Mouse (Mus musculus) hindbrain, embryonic 15.5 days (tissue): Measurements from ENCODE around the gene Grtp1. TPM values are rescaled to one million over a fixed set of nuclear protein-coding genes. Genes with fewer than 3 reads are reported as not detected.

ENCODE experiments used
- ATAC-seq: fragments of 200-750 bp; cut with Nextera tagmentation; 2 replicates; pipeline ENCODE4 v1.8.0; 2017; ENCODE audit warnings: low read depth, moderate number of reproducible peaks, moderate TSS enrichment; ENCODE audit not compliant: low FRiP score
- H3K27ac ChIP-seq: fragments of 300-500 bp; sonication (generic); replicated peaks from 2 replicates; pipeline ENCODE4 v1.5.1; 2015; ENCODE audit warnings: mild to moderate bottlenecking, inconsistent platforms
- H3K27me3 ChIP-seq: fragments of 300-500 bp; sonication (generic); 2 replicates; pipeline ENCODE4 v1.6.1; 2015; ENCODE audit warnings: control low read depth, inconsistent platforms
- H3K36me3 ChIP-seq: fragments of 300-500 bp; sonication (generic); 2 replicates; pipeline ENCODE4 v1.6.1; 2015; ENCODE audit warnings: control low read depth, inconsistent platforms
- H3K4me1 ChIP-seq: fragments of 300-500 bp; sonication (generic); replicated peaks from 2 replicates; pipeline ENCODE4 v1.6.1; 2015; ENCODE audit warnings: control low read depth, inconsistent platforms
- H3K4me2 ChIP-seq: fragments of 300-500 bp; sonication (generic); 2 replicates; pipeline ENCODE4 v1.6.1; 2015; ENCODE audit warnings: moderate library complexity, mild to moderate bottlenecking, inconsistent platforms
- H3K4me3 ChIP-seq: fragments of 300-500 bp; sonication (generic); 2 replicates; pipeline ENCODE4 v1.5.1; 2015; ENCODE audit warnings: mild to moderate bottlenecking, inconsistent platforms
- H3K9ac ChIP-seq: fragments of 300-500 bp; sonication (generic); 2 replicates; pipeline ENCODE4 v1.6.1; 2015; ENCODE audit warnings: inconsistent platforms
- H3K9me3 ChIP-seq: fragments of 300-500 bp; sonication (generic); 2 replicates; pipeline ENCODE4 v1.6.1; 2016; ENCODE audit warnings: control low read depth, inconsistent platforms
- WGBS: fragments of 180-500 bp; shearing (Covaris S2); methylation state at CpG from one replicate; pipeline ENCODE4 v1.1.7; 2015; 5-methylcytosine and 5-hydroxymethylcytosine counted together
- polyA plus RNA-seq: library from polyadenylated mRNA; unstranded; fragments of >200 nt; fragmentation: Nextera tagmentation; extraction: Ambion mirVana; gene quantifications from 2 replicates; pipeline ENCODE4 v1.2.1, GENCODE M21; 2015

Grtp1 gene
- polyA plus RNA-seq, 1 experiment from 2014 or later: 11.9 TPM

DNA sequence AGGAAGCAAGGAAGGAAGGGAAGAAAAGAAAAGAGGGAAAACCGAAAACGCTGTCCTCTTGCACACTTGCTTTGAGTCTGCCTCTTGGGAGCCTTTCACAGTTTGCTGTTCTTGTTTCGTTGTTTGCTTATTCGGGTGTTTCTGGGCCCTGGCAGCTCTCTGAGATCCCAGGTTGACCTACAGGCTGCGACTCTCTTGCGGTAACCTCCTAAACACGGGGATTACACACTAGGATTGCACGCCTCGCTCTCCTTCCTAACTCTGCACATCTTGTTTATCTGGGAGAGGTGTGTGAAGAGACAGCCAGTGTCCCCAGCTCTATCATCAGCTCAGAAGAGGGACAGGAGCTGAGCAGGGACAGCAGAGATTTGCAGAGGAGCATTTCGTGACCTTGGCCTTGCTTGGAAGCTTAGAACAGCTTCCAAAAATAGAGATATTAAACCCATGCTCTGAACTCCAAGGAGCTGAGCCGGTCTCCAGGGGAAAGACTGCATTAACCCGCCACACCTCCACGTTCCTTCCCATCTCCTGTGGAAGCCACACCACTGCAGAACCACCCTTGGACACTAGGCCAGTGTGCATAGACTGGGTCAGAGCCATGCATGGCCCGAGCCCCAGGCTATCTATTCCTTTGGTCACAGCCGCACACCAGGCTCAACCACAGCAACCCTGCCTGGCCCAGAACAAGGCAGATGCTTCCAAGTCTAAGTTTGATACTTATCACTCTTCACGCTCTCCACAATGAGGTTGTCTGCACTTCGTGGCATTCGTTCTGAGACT lies 19.3 kb downstream of the Grtp1 start:
- ATAC-seq: no peak
- Histone ChIP-seq H3K4me2 (no peak overlapping the region), H3K27ac (no peak overlapping the region), H3K27me3 (no peaks in the 10 kb centered on the region), H3K4me1 (no peaks in the 10 kb centered on the region), H3K9me3 (no peaks in the 10 kb centered on the region), H3K4me3 (no peak overlapping the region), H3K36me3 (peaks cover 9% of the 10 kb centered on the region), H3K9ac (no peak overlapping the region)
- 88% methylated on average over 18 of the region's 18 CpGs for WGBS

- no peaks in the 10 kb centered on the region for H3K4me1 ChIP-seq
- no peak overlapping the region for H3K4me2 ChIP-seq
- H3K9ac ChIP-seq: no peak overlapping the region
- H3K27ac ChIP-seq: no peak overlapping the region
- WGBS: 81% methylated on average over 9 of the region's 9 CpGs
- H3K4me3 ChIP-seq: no peak overlapping the region
- no peaks in the 10 kb centered on the region for H3K9me3 ChIP-seq
- ATAC-seq: no peak
- H3K36me3 ChIP-seq: peaks cover 16% of the 10 kb centered on the region
- no peaks in the 10 kb centered on the region for H3K27me3 ChIP-seq
Observed at GRCm38 (mm10) chr8:13180408-13180807, 20.0 kb downstream of the Grtp1 start.

DNA sequence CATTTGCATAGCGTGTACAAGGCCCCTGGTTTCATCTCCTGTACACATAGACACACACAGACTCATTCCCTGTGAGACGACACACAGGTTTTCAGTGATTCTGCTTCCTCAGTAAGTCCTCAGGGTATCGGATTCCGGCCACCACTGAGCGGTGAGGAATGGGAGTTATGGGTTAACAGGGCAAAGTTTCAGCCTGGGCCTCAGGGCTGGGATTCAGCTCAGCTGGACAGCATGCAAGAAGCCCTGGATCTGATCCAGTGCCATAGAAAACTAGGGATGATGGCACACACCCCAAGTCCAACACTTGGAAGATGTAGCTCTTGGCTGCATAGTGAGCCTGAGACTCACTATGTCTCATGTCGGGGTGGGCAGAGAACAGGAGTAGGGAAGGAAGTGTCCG lies 20.5 kb downstream of the Grtp1 start:
- H3K27me3 ChIP-seq: no peaks in the 10 kb centered on the region
- H3K4me2 ChIP-seq: no peak overlapping the region
- WGBS: 86% methylated on average over 7 of the region's 7 CpGs

DNA sequence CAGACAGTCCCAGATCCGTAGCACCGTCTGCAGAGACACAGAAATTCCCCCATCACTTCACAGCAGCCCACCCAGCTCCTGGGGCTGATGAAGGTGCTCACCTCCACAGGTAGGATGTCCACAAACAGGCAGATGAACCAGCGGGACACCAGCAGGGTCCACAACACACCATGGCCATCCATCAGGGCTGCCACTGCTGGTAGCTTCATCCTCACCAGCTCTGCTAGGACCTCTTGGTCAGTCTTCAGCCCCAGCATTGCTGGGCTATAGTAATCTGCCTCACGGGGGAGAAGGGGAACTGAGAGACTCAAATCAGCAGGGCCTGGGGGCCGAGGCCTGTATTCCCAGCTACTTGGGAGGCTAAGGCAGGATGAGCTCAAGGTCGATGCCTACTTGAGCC lies 20.9 kb downstream of the Grtp1 start:
- Histone ChIP-seq H3K4me3 (no peak overlapping the region), H3K4me2 (no peak overlapping the region), H3K27ac (no peak overlapping the region), H3K9me3 (no peaks in the 10 kb centered on the region), H3K36me3 (peaks cover 25% of the 10 kb centered on the region), H3K9ac (no peak overlapping the region), H3K4me1 (no peaks in the 10 kb centered on the region), H3K27me3 (no peaks in the 10 kb centered on the region)
- WGBS: 77% methylated on average over 6 of the region's 6 CpGs
- no peak for ATAC-seq

More for the DNA sequence above, 20.5 kb downstream of the Grtp1 start:
- Histone ChIP-seq H3K9me3 (no peaks in the 10 kb centered on the region), H3K4me3 (no peak overlapping the region), H3K9ac (no peak overlapping the region), H3K4me1 (no peaks in the 10 kb centered on the region), H3K27ac (no peak overlapping the region), H3K36me3 (peaks cover 21% of the 10 kb centered on the region)
- no peak for ATAC-seq

GRCm38 (mm10) chr8:13178137-13178536 lies 22.3 kb downstream of the Grtp1 start:
- Histone ChIP-seq H3K36me3 (peaks cover 39% of the 10 kb centered on the region), H3K4me3 (no peak overlapping the region), H3K27ac (no peak overlapping the region), H3K27me3 (no peaks in the 10 kb centered on the region), H3K9ac (no peak overlapping the region), H3K4me2 (no peak overlapping the region), H3K4me1 (no peaks in the 10 kb centered on the region), H3K9me3 (no peaks in the 10 kb centered on the region)
- ATAC-seq: no peak
- 95% methylated on average over 5 of the region's 5 CpGs for WGBS

DNA sequence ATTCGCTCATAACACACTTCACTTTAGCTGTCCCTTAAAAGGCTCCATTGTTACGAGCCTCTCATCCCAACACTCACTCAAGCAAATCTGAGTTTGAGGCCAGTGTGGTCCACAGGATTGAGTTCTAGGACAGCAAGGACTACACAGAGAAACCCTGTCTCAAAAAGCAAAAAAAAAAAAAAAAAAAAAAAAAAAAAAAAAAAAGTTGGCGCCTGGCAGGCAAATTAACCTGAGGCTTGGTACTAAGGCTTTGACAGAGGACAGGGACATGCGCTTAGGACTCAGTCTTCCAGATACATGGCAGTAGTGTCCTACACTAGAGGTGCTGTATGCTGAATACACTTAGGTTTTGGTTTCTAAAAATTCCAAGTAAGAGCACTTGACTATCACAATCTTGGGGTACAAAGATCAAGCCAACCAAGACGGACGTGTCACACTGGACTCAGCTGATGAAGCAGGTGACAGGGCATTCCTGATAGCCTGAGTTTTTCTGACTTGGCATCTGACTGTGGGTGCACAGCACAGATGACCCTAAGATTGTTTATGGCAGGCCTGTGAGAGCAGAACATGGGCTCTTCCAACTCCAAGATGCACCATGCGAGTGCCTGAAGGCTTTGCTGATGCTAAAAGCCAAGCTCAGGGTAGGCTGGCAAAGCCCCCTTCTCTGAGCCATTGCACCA lies 23.1 kb downstream of the Grtp1 start:
- ATAC-seq: no peak
- Histone ChIP-seq H3K27ac (no peak overlapping the region), H3K4me3 (no peak overlapping the region), H3K9ac (no peak overlapping the region), H3K36me3 (peaks cover 47% of the 10 kb centered on the region), H3K27me3 (no peaks in the 10 kb centered on the region), H3K4me2 (no peak overlapping the region), H3K9me3 (no peaks in the 10 kb centered on the region), H3K4me1 (no peaks in the 10 kb centered on the region)
- 97% methylated on average over 7 of the region's 7 CpGs for WGBS

DNA sequence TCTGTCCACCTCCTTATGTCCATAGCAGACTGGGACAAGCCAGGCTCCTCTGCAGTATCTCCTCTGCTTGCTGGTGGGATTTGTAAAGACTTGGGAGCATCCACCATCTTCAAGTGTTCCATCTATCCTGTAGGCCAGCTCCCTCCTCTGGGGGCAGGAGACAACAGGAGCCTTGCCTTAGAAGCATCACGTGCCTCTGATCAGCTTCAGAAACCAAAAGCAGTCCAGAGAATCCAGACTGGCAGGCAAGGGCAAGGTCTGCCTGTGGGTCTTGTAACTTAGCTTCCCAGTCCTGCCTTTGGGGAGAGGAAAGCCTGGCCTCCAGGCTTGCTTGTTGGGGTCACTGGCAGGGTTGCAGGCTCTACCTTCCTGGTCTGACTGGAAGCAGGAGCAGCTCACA lies 24.8 kb downstream of the Grtp1 start:
- peaks cover 59% of the 10 kb centered on the region for H3K36me3 ChIP-seq

GRCm38 (mm10) chr8:13174811-13175210 lies 25.6 kb downstream of the Grtp1 start:
- peaks cover 65% of the 10 kb centered on the region for H3K36me3 ChIP-seq

More for the DNA sequence above, 24.8 kb downstream of the Grtp1 start:
- 87% methylated on average over 1 of the region's 1 CpGs for WGBS
- no peak overlapping the region for H3K4me3 ChIP-seq
- no peak overlapping the region for H3K4me2 ChIP-seq
- H3K27ac ChIP-seq: no peak overlapping the region
- no peak overlapping the region for H3K9ac ChIP-seq
- no peaks in the 10 kb centered on the region for H3K27me3 ChIP-seq
- no peaks in the 10 kb centered on the region for H3K9me3 ChIP-seq
- ATAC-seq: no peak
- H3K4me1 ChIP-seq: no peaks in the 10 kb centered on the region

DNA sequence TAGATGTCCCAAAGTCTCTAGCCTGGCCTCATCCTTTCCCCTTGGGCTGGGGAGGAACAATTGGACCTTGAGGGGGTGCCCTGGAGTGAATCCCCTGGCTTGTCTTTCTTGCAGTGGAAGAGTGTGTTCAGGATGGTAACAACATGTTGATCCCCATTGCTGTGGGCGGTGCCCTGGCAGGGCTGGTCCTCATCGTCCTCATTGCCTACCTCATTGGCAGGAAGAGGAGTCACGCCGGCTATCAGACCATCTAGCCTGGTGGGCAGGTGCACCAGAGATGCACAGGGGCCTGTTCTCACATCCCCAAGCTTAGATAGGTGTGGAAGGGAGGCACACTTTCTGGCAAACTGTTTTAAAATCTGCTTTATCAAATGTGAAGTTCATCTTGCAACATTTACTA lies 26.1 kb downstream of the Grtp1 start:
- WGBS: 89% methylated on average over 4 of the region's 4 CpGs
- no peak overlapping the region for H3K4me2 ChIP-seq
- H3K36me3 ChIP-seq: peaks cover 68% of the 10 kb centered on the region
- no peak overlapping the region for H3K9ac ChIP-seq
- H3K27ac ChIP-seq: no peak overlapping the region
- no peaks in the 10 kb centered on the region for H3K27me3 ChIP-seq
- H3K4me1 ChIP-seq: no peaks in the 10 kb centered on the region
- no peak overlapping the region for H3K4me3 ChIP-seq
- no peaks in the 10 kb centered on the region for H3K9me3 ChIP-seq
- no peak for ATAC-seq

More at GRCm38 (mm10) chr8:13174811-13175210, 25.6 kb downstream of the Grtp1 start:
- ATAC-seq: no peak
- no peak overlapping the region for H3K9ac ChIP-seq
- WGBS: 94% methylated on average over 4 of the region's 4 CpGs
- no peaks in the 10 kb centered on the region for H3K9me3 ChIP-seq
- H3K4me3 ChIP-seq: no peak overlapping the region
- H3K4me1 ChIP-seq: no peaks in the 10 kb centered on the region
- H3K4me2 ChIP-seq: no peak overlapping the region
- H3K27ac ChIP-seq: no peak overlapping the region
- no peaks in the 10 kb centered on the region for H3K27me3 ChIP-seq

- H3K4me2 ChIP-seq: no peak overlapping the region
- no peak overlapping the region for H3K4me3 ChIP-seq
- no peaks in the 10 kb centered on the region for H3K9me3 ChIP-seq
- H3K4me1 ChIP-seq: no peaks in the 10 kb centered on the region
- no peak overlapping the region for H3K27ac ChIP-seq
- no peak overlapping the region for H3K9ac ChIP-seq
- no peaks in the 10 kb centered on the region for H3K27me3 ChIP-seq
- H3K36me3 ChIP-seq: peaks cover 81% of the 10 kb centered on the region
- WGBS: 72% methylated on average over 1 of the region's 1 CpGs
- ATAC-seq: no peak
Observed at GRCm38 (mm10) chr8:13170510-13170909, 29.9 kb downstream of the Grtp1 start.

DNA sequence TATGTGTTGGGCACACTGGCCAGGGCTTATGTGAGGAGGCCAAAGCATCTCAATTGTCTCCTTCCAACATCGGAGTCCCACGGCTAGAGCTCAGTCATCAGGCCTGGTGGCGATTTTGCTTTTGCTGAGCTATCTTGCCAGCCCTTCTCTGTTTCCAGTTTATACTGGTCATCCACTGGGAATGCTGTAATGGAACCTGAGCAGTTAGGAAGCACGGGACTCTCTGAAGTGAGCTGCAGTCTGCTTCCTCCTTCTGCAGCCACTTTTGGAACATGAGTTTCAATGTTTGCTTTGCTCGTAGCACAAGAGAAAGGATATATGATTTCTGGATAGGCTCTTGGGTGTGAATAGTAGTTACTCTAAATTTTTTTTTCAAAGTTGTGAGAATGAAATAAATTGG lies 36.1 kb downstream of the Grtp1 start:
- Histone ChIP-seq H3K4me1 (peaks cover 19% of the 10 kb centered on the region), H3K4me2 (no peak overlapping the region), H3K4me3 (no peak overlapping the region), H3K27me3 (no peaks in the 10 kb centered on the region), H3K36me3 (peaks cover 28% of the 10 kb centered on the region), H3K27ac (no peak overlapping the region), H3K9ac (no peak overlapping the region), H3K9me3 (no peaks in the 10 kb centered on the region)
- no peak for ATAC-seq
- 92% methylated on average over 5 of the region's 5 CpGs for WGBS

DNA sequence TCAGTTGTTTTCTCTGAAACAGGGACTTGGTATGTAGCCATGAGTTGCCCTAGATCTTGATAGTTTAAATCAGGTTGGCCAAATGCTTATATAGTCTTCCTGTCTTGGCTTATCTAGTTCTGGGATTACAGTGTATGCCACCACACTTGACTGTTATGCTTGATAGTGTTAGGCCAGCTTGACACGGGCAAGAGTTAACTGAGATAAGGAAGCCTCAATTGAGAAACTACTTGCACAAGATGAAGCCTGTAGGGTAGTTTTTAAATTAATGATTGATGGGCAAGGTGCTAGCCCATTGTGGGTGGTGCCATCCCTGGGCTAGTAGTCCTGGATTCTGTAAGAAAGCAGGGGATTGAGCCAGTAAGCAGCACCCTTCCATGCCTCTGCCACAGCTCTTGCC lies 36.9 kb downstream of the Grtp1 start:
- ATAC-seq: no peak
- H3K27ac ChIP-seq: no peak overlapping the region
- H3K4me3 ChIP-seq: no peak overlapping the region
- whole genome bisulfite sequencing: 90% methylated on average over 1 of the region's 1 CpGs
- no peak overlapping the region for H3K9ac ChIP-seq
- no peak overlapping the region for H3K4me2 ChIP-seq
- H3K4me1 ChIP-seq: peaks cover 21% of the 10 kb centered on the region
- no peaks in the 10 kb centered on the region for H3K9me3 ChIP-seq
- peaks cover 20% of the 10 kb centered on the region for H3K36me3 ChIP-seq
- H3K27me3 ChIP-seq: no peaks in the 10 kb centered on the region
